Mouse (Mus musculus): Measurements from ENCODE around the gene Zmat5. TPM values are rescaled to one million over a fixed set of nuclear protein-coding genes. Genes with fewer than 3 reads are reported as not detected.

Gene Zmat5
- polyA plus RNA-seq, 1 experiment from 2014 or later = 51.5 TPM

GRCm38 (mm10) chr11:4737682-4738081 is 33.2 kb downstream of the Zmat5 start:
- no peak for ATAC-seq (replicated peaks; ENCODE audit: extremely low read depth, insufficient read depth, low FRiP score)
- Histone ChIP-seq H3K9me3 (replicated peaks; ENCODE audit: control insufficient read depth, low read length) (no peaks in the 10 kb centered on the region), H3K4me1 (ENCODE audit: control insufficient read depth, insufficient read depth, low read length) (no peaks in the 10 kb centered on the region), H3K4me3 (ENCODE audit: low read length) (no peak overlapping the region), H3K4me2 (ENCODE audit: low read depth, low read length) (no peak overlapping the region), H3K27ac (ENCODE audit: low read length) (no peak overlapping the region), H3K9ac (ENCODE audit: low read length) (no peak overlapping the region), H3K27me3 (ENCODE audit: control insufficient read depth, insufficient read depth, low read length) (peaks cover 14% of the 10 kb centered on the region), H3K36me3 (ENCODE audit: control insufficient read depth, insufficient read depth) (no peaks in the 10 kb centered on the region)
- WGBS = 70% methylated on average over 10 of the region's 10 CpGs

DNA sequence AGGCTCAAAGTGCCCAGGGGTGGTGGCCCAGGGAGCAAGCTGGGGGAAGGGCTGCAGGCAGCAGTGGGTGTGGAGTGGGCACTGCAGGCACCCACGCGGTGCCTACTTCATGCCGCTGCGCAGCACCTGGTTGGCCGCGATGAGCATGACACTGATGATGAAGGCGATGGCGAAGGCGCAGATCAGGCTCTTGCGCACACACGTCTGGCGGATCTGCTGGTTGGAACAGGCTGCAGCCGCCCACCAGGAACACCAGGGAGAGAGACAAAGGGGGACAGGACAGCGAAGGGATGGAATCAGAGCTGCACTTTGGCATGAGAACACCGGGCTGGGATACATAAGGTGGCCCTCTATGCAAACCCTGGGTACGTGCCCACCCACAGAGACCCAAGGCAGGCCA is 34.2 kb downstream of the Zmat5 start:
- H3K27me3 ChIP-seq (ENCODE audit: control insufficient read depth, insufficient read depth, low read length) = peaks cover 24% of the 10 kb centered on the region
- no peak overlapping the region for H3K4me2 ChIP-seq (ENCODE audit: low read depth, low read length)
- H3K4me1 ChIP-seq (ENCODE audit: control insufficient read depth, insufficient read depth, low read length) = no peaks in the 10 kb centered on the region
- H3K27ac ChIP-seq (ENCODE audit: low read length) = no peak overlapping the region
- WGBS = 94% methylated on average over 16 of the region's 16 CpGs
- no peak overlapping the region for H3K4me3 ChIP-seq (ENCODE audit: low read length)
- H3K9me3 ChIP-seq (replicated peaks; ENCODE audit: control insufficient read depth, low read length) = no peaks in the 10 kb centered on the region
- H3K9ac ChIP-seq (ENCODE audit: low read length) = no peak overlapping the region
- H3K36me3 ChIP-seq (ENCODE audit: control insufficient read depth, insufficient read depth) = no peaks in the 10 kb centered on the region
- ATAC-seq (replicated peaks; ENCODE audit: extremely low read depth, insufficient read depth, low FRiP score) = no peak

GRCm38 (mm10) chr11:4740785-4741184 is 36.3 kb downstream of the Zmat5 start:
- Histone ChIP-seq H3K4me1 (ENCODE audit: control insufficient read depth, insufficient read depth, low read length) (peaks cover under 1% of the 10 kb centered on the region), H3K27me3 (ENCODE audit: control insufficient read depth, insufficient read depth, low read length) (peaks cover 44% of the 10 kb centered on the region), H3K9me3 (replicated peaks; ENCODE audit: control insufficient read depth, low read length) (no peaks in the 10 kb centered on the region), H3K36me3 (ENCODE audit: control insufficient read depth, insufficient read depth) (no peaks in the 10 kb centered on the region), H3K27ac (ENCODE audit: low read length) (no peak overlapping the region), H3K4me3 (ENCODE audit: low read length) (no peak overlapping the region), H3K4me2 (ENCODE audit: low read depth, low read length) (no peak overlapping the region), H3K9ac (ENCODE audit: low read length) (no peak overlapping the region)
- WGBS = 48% methylated on average over 5 of the region's 5 CpGs
- no peak for ATAC-seq (replicated peaks; ENCODE audit: extremely low read depth, insufficient read depth, low FRiP score)

DNA sequence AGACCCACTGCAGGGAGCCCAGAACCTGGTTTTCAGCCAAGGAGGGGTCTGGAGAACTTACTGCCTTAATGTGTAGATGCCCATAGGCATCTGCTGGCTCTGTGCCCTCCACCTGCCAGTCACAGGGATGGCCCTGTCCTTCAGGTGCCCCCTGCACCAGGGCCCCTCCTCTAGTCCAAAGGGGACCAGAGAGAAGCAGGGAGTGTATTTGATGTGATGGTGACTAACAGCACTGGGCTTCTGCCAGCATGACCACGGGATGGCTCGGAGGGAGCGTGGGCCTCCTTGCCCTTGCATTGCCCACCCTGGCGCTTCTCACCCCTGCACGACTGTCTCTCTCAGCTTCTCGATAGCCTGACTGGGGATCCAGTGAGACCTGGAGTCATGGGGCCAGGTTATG is 40.2 kb downstream of the Zmat5 start:
- no peak overlapping the region for H3K27ac ChIP-seq (ENCODE audit: low read length)
- ATAC-seq (replicated peaks; ENCODE audit: extremely low read depth, insufficient read depth, low FRiP score) = no peak
- H3K9me3 ChIP-seq (replicated peaks; ENCODE audit: control insufficient read depth, low read length) = no peaks in the 10 kb centered on the region
- no peak overlapping the region for H3K4me3 ChIP-seq (ENCODE audit: low read length)
- H3K27me3 ChIP-seq (ENCODE audit: control insufficient read depth, insufficient read depth, low read length) = peaks cover 82% of the 10 kb centered on the region
- H3K9ac ChIP-seq (ENCODE audit: low read length) = no peak overlapping the region
- H3K36me3 ChIP-seq (ENCODE audit: control insufficient read depth, insufficient read depth) = no peaks in the 10 kb centered on the region
- no peak overlapping the region for H3K4me2 ChIP-seq (ENCODE audit: low read depth, low read length)
- H3K4me1 ChIP-seq (ENCODE audit: control insufficient read depth, insufficient read depth, low read length) = peaks cover 11% of the 10 kb centered on the region
- WGBS = 58% methylated on average over 6 of the region's 6 CpGs

GRCm38 (mm10) chr11:4745969-4746368 is 41.5 kb downstream of the Zmat5 start:
- Histone ChIP-seq H3K36me3 (ENCODE audit: control insufficient read depth, insufficient read depth) (no peaks in the 10 kb centered on the region), H3K27me3 (ENCODE audit: control insufficient read depth, insufficient read depth, low read length) (peaks cover 93% of the 10 kb centered on the region), H3K9me3 (replicated peaks; ENCODE audit: control insufficient read depth, low read length) (no peaks in the 10 kb centered on the region), H3K27ac (ENCODE audit: low read length) (no peak overlapping the region), H3K9ac (ENCODE audit: low read length) (no peak overlapping the region), H3K4me2 (ENCODE audit: low read depth, low read length) (peak overlapping the region; percentile 79), H3K4me1 (ENCODE audit: control insufficient read depth, insufficient read depth, low read length) (peaks cover 11% of the 10 kb centered on the region), H3K4me3 (ENCODE audit: low read length) (peak overlapping the region; percentile 54)
- no peak for ATAC-seq (replicated peaks; ENCODE audit: extremely low read depth, insufficient read depth, low FRiP score)
- under 1% methylated on average over 39 of the region's 39 CpGs for WGBS

DNA sequence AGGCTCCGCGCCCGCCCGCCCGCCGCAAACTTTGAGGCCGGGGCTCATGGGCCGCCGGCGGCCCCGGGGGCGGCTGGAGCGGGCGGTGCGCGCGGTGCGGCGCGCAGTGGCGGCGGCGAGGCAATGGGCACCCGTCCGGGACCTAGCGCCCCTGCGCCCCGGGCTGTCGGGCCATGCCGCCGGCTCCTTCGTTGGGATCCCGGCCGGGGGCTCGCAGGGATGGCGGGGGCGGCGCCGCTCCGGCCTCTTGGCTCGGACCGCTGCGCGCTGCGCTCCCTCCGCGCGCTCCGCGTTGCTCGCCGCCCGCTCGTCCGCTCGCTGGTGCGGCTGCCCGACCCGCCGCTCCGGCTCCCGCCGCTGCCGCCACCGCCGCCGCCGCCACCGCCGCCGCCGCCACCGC is 42.3 kb downstream of the Zmat5 start, which contains the start of gene Cabp7:
Gene Cabp7 (minus strand): TSS at position 46 of the 400 bp plus-strand sequence.
- H3K36me3 ChIP-seq (ENCODE audit: control insufficient read depth, insufficient read depth) = no peaks in the 10 kb centered on the region
- peaks cover 11% of the 10 kb centered on the region for H3K4me1 ChIP-seq (ENCODE audit: control insufficient read depth, insufficient read depth, low read length)
- 2% methylated on average over 28 of the region's 73 CpGs for whole genome bisulfite sequencing
- no peak within 1 kb of the TSS for H3K27ac ChIP-seq (ENCODE audit: low read length)
- no peak for ATAC-seq (replicated peaks; ENCODE audit: extremely low read depth, insufficient read depth, low FRiP score)
- H3K9ac ChIP-seq (ENCODE audit: low read length) = no peak within 1 kb of the TSS; the same call in 1 of the 2 replicates
- peak within 1 kb of the TSS; percentile 54 for H3K4me3 ChIP-seq (ENCODE audit: low read length)
- peak within 1 kb of the TSS; percentile 79 for H3K4me2 ChIP-seq (ENCODE audit: low read depth, low read length)
- H3K27me3 ChIP-seq (ENCODE audit: control insufficient read depth, insufficient read depth, low read length) = peaks cover 88% of the 10 kb centered on the region
- no peaks in the 10 kb centered on the region for H3K9me3 ChIP-seq (replicated peaks; ENCODE audit: control insufficient read depth, low read length)

GRCm38 (mm10) chr11:4747285-4747684 is 42.8 kb downstream of the Zmat5 start:
- H3K4me2 ChIP-seq (ENCODE audit: low read depth, low read length) = peak overlapping the region; percentile 79
- H3K9me3 ChIP-seq (replicated peaks; ENCODE audit: control insufficient read depth, low read length) = no peaks in the 10 kb centered on the region
- peak overlapping the region; percentile 54 for H3K4me3 ChIP-seq (ENCODE audit: low read length)
- no peaks in the 10 kb centered on the region for H3K36me3 ChIP-seq (ENCODE audit: control insufficient read depth, insufficient read depth)
- 2% methylated on average over 11 of the region's 12 CpGs for WGBS
- peaks cover 84% of the 10 kb centered on the region for H3K27me3 ChIP-seq (ENCODE audit: control insufficient read depth, insufficient read depth, low read length)
- no peak for ATAC-seq (replicated peaks; ENCODE audit: extremely low read depth, insufficient read depth, low FRiP score)
- H3K9ac ChIP-seq (ENCODE audit: low read length) = no peak overlapping the region
- no peak overlapping the region for H3K27ac ChIP-seq (ENCODE audit: low read length)
- H3K4me1 ChIP-seq (ENCODE audit: control insufficient read depth, insufficient read depth, low read length) = peaks cover 11% of the 10 kb centered on the region

DNA sequence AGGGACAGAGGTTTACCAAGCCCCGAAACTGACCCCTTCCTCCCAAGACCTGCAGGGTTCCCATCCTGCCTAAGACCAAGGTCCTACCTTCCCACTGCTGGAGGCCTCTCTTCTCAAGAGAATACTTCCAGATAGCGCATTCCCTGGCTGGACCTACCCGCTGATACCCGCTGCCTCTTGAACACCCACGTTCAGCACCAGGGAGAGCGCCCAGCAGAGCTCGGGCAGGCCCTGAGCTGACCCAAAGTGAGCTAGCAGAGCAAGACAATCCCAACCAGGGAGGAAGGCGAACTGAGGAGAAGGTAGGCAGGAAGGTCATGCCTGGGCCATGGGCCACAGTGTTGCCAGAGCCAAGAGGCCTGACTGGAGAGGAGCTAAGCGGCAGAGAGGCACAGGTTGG is 45.8 kb downstream of the Zmat5 start:
- WGBS = 4% methylated on average over 9 of the region's 9 CpGs
- no peak overlapping the region for H3K27ac ChIP-seq (ENCODE audit: low read length)
- no peaks in the 10 kb centered on the region for H3K36me3 ChIP-seq (ENCODE audit: control insufficient read depth, insufficient read depth)
- H3K4me2 ChIP-seq (ENCODE audit: low read depth, low read length) = no peak overlapping the region
- peak; percentile 58; the same call in 1 of the 2 replicates for ATAC-seq (replicated peaks; ENCODE audit: extremely low read depth, insufficient read depth, low FRiP score)
- peaks cover 5% of the 10 kb centered on the region for H3K9me3 ChIP-seq (replicated peaks; ENCODE audit: control insufficient read depth, low read length)
- no peak overlapping the region for H3K9ac ChIP-seq (ENCODE audit: low read length)
- H3K4me3 ChIP-seq (ENCODE audit: low read length) = no peak overlapping the region
- peaks cover 58% of the 10 kb centered on the region for H3K27me3 ChIP-seq (ENCODE audit: control insufficient read depth, insufficient read depth, low read length)
- peaks cover 11% of the 10 kb centered on the region for H3K4me1 ChIP-seq (ENCODE audit: control insufficient read depth, insufficient read depth, low read length)

GRCm38 (mm10) chr11:4752836-4753235 is 48.4 kb downstream of the Zmat5 start:
- no peaks in the 10 kb centered on the region for H3K4me1 ChIP-seq (ENCODE audit: control insufficient read depth, insufficient read depth, low read length)
- no peak overlapping the region for H3K4me2 ChIP-seq (ENCODE audit: low read depth, low read length)
- H3K27ac ChIP-seq (ENCODE audit: low read length) = no peak overlapping the region
- peaks cover 5% of the 10 kb centered on the region for H3K9me3 ChIP-seq (replicated peaks; ENCODE audit: control insufficient read depth, low read length)
- H3K9ac ChIP-seq (ENCODE audit: low read length) = no peak overlapping the region
- peaks cover 36% of the 10 kb centered on the region for H3K27me3 ChIP-seq (ENCODE audit: control insufficient read depth, insufficient read depth, low read length)
- no peak overlapping the region for H3K4me3 ChIP-seq (ENCODE audit: low read length)
- ATAC-seq (replicated peaks; ENCODE audit: extremely low read depth, insufficient read depth, low FRiP score) = no peak
- 50% methylated on average over 10 of the region's 10 CpGs for WGBS
- H3K36me3 ChIP-seq (ENCODE audit: control insufficient read depth, insufficient read depth) = no peaks in the 10 kb centered on the region

Measured in heart, embryonic 16.5 days (tissue).